Mouse (Mus musculus) olfactory bulb, adult 2 months (tissue): ENCODE data around the gene Med23.

ENCODE experiments used
- CTCF ChIP-seq: fragments of 200-500 bp; IDR thresholded peaks from 2 replicates; pipeline ENCODE4 v1.5.1; 2012; ENCODE audit warnings: low read depth, mild to moderate bottlenecking, low read length, moderate library complexity; ENCODE audit not compliant: insufficient read depth
- POLR2A ChIP-seq: fragments of 200-500 bp; IDR thresholded peaks from 2 replicates; pipeline ENCODE4 v1.6.1; 2012; ENCODE audit warnings: mild to moderate bottlenecking, low read depth, low read length, moderate library complexity; ENCODE audit not compliant: insufficient read depth

GRCm38 (mm10) chr10:24961889-24962288 is 92.1 kb downstream of the Med23 start:
- TF ChIP-seq CTCF (no peak), POLR2A (no peak)
